Mouse (Mus musculus): Measurements from ENCODE around the gene Vwce. TPM values are rescaled to one million over a fixed set of nuclear protein-coding genes. Genes with fewer than 3 reads are reported as not detected.

Vwce gene
- total RNA-seq, 1 experiment from 2014 or later: 0.43 TPM

- no peak for DNase-seq
These were observed 57.6 kb downstream of the Vwce start for GRCm38 (mm10) chr19:10691660-10692059.

GRCm38 (mm10) chr19:10692361-10692760, 58.3 kb downstream of the Vwce start:
- no peak for DNase-seq

DNA sequence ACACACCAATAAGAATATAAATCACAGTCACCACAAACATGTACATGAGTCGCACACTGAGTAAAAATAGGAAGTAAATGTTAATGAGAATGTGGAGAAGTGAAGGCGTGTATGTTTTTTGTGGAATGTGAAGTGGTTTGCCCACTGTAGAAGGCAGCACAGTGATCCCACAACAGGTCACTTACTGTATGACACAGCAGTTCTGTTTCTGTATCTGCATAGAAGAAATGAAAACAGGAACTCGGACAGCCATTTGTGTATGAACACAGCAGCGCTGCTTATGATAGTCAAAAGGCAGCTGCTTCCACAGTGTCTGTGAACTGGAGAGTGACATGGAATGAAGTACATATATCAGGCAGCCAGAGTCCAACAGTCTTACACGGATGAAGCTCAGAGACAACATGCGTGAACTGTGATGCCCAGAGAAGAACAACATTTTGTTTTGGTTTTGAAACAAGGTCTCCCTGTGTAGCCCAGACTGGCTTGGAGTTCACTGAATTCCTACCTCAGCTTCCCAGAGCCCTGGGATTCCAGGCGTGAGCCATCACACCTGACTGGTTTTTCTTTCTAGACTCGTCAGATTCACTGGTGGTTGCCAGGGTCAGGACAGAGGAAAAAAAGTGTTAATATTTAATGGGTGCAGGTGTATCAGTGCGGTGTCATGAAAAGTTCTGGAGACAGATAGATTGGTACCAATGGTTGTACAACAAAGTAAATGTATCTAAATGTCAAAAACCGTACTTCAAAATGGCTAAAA, 60.1 kb downstream of the Vwce start:
- DNase-seq: no peak

DNA sequence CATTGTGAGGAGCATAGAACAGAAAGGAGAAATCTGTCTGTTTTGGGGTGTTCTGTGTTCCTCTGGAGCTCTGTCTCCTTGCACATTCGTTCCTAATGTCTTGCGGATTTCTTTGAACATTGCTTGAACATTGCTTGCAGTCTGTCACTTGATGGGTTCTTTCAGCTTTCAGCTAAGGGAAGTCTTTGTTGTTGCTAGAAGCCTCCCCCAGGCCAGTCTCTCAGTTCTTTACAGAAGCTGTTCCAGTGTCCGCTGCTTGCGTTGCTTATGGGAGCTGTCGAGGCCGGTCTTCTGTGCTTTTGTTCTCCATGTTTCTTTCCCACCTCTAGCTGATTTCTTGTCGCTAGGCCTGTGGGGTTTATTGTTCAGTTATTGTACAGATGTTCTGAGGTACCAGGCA, 61.8 kb downstream of the Vwce start:
- no peak for DNase-seq

DNA sequence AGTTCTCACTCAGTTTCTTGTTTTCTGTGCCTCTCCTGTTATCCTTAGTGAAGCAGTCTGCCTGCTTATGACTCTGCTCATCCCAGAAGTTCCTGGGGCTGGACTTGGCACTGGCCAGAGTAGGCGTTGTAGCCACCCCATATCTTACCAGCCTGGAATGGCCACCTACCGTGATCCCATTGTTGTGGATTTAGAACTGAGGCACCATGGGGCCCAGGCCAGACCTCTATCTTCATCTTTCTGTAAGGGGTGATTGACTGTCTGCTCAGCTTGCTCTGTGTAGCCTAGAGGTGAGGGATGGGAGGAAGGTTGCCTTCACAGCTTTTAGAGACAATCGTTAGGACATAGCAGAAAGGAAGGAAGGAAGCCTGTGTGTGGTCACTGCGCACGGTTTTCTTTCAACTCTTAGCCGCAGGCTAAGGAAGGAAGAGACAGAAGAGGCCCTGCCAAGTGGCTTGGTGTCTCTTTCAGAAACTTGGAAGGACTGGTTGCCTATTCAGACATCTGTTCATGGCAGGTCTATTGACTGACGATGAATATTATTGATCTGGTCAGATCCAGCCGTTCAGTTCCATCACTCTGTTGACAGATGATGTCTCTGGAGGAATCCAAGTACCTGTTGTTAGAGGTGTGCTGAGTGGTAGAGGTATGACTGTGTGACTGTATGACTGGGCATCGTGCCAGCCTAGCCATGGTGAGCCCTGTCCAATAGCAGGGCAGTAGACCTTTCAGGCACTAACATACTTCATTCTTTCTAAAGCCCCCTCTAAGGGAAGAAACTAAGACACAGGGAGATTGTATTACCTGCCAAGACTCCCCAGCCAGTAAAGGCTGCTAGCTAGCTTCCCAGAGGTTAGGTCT, 64.3 kb downstream of the Vwce start:
- DNase-seq: no peak

DNA sequence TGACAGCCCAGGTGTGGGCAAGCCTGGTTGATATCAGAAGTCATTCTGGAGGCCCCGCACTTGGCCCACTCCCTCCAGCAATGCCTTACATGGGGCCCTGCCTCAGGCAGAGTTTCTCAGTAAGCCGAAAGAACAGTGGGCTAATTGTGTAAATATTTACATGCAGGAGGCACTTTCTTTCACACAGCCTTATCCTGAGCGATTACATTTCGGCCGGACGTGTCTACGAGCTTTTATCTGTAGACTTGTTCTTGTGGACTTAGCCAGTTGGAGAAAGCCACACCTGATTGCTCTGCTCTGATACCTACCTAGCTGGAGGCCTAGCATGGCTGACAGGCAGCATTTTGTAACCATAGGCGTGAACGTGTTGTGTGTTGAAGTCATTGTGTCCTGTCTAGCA, 65.8 kb downstream of the Vwce start:
- no peak for DNase-seq

GRCm38 (mm10) chr19:10701013-10701726, 67.2 kb downstream of the Vwce start:
- no peak for DNase-seq

GRCm38 (mm10) chr19:10702125-10702524, 68.1 kb downstream of the Vwce start:
- no peak for DNase-seq

GRCm38 (mm10) chr19:10703470-10703869, 69.5 kb downstream of the Vwce start:
- DNase-seq: no peak

- no peak for DNase-seq
These were observed 73.3 kb downstream of the Vwce start for GRCm38 (mm10) chr19:10707087-10707875.

- DNase-seq: no peak
These were observed 73.9 kb downstream of the Vwce start for GRCm38 (mm10) chr19:10707881-10708280.

DNA sequence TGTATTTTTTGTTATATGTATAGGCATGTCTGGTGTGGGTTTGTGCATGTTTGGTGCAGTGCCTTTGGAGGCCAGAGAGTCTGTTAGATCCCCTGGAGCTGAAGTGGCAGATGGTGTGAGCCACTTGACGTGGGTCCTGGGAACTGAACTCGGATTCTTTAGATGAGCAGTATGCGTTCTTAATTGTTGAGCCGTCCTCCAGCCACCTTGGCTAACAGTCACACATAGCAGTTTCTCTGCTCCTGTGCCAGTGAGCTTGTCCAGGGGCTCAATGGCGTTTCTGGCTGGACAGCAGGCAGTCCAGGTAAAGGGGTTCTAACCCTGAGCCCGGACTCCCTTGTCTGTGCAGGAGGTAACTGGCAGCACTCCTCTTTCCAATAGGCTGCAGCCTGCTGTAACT, 74.9 kb downstream of the Vwce start:
- DNase-seq: no peak

DNA sequence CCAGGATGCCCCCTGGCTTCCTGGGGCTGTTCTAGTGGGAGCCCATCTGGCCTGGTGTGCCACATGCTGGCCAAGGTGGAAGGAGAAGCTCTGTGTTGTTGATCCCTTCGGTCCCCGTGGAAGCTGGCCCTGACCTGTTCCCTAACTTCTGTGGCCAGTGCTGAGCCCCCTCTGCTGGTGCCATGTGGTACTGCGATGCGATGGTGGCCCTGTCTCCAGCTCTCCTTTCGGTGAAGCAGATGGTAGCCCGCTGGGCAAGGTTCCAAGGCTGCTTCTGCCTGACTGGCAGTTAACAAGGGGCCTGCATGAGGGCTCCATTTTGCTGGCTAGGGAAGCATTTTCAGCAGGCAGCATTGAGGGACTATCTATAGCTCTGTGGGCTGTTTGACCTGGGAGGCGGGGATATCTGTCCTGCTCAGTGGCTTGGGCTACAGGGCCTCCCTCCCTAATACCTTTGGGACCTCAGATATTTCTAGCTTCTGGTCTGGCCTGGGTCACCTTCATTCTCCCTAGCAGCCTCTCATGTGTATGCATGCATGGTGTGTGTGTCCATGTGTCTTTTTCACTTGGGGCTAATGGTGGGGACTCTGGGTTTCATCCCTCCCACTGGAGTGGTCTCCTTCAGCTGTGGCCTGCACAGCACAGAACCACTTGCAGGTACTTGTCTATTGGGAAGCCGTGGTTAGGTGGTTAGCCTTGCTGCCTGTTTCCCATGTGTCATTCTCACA, 75.5 kb downstream of the Vwce start:
- DNase-seq: peak; percentile 93

DNA sequence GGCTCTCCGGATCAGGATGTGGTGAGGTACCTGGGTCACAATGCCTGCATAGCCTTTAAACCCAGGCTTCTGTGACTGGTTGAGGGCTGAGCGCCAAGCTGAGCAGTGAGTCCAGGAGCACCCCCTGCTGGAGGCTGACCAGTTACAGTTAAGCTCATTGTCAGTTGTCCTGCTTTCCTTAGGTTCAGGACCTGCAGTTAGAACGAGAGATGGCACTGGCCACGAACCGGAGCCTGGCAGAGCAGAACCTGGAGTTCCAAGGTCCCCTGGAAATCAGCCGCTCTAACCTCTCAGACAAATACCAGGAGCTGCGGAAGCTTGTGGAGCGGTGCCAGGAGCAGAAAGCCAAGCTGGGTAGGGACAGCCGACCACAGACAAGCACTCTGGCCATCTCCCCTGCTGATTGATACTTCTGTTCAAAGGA, 76.1 kb downstream of the Vwce start:
- peak; percentile 62 for DNase-seq

DNA sequence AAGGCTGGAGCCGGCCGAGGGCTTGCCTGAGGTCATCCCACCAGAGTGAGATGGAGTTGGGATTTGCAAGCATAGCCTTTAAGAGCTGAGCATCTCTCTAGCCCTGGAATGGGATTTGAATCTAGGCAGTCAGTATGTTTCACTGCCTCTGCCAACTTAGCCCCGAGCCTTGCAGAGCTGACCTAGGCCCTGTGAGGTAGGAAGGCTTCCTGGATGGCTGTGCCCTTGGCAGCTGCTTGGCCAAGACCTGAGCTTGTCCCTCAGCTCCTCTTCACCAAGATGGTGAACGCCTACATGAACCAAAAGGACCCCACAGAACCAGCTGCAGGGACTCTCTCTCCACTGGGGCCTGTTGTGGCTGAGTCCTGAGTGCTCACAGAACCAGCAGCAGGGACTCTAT, 76.7 kb downstream of the Vwce start:
- no peak for DNase-seq

DNA sequence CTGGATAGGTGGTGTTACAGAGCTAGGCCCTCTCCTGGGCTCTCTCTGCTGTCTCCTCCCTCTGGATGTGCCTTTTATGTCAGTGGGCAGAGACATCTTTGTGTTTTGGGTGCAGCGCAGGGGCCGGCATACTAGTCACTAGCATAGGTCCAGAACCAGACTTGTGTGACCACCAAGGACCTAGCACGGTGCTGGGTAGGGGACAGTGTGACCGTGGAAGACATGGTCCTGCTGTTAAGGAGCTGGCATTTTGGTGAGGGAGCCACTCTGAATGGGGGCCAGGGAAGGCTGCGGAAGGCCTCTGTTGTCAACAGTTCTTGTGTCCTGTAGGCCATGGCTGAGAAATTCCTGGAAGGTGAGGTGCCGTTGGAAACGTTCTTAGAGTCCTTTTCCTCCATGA, 78.2 kb downstream of the Vwce start:
- DNase-seq: no peak

DNA sequence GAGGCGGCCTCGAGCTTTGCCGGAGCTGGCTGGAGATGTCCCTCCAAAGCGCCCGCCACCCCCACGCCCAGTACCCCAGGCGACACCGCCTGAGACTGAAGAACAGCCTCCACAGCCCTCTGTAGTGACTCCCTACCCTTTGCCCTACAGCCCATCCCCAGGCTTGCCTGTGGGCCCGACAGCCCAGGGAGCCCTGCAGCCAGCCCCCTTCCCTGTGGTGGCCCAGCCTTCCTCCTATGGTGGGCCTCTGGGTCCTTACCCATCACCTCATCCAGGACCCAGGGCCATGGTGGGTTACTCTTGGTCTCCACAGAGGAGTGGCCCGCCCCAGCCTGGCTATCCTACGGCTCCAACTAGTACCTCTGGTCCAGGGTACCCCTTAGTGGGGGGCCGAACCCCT, 78.6 kb downstream of the Vwce start:
- no peak for DNase-seq

DNA sequence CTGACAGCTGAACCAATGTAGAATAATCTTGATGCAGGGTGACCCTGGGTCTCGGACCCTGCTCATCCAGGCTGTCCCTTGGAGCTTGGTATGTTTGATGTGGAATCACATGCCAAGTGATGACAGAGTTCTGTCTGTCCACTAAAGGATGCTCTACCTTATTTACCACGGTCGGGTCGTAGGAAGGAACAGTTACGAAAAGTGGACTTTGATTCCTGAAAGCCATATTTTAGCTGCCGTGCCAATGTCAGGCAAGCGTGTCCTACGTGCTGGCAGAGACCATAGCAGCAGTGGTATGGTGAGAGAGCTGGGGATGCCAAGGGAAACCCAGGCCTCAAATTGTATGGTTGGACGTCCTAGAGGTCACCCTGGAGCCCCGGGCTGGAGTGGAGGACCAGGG, 79.5 kb downstream of the Vwce start:
- DNase-seq: no peak

DNA sequence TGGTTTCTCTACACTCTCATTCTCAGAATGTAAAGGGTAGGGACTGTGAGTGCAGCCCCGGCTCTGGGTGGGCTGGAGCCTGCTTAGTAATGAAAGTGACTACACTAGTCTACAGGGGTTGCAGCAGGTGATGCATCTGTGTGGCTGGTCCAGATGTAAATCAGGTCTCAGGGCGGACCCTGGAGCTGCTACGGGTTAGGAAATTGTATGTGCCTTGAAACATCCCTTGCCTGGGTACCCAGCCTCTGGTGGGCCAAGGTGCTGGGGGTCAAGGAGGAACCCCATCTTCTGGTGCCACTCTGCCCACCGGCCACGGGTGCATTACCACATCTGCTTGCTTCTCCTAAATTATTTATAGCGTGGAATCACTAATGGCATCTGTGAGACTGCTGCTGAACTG, 80.2 kb downstream of the Vwce start:
- no peak for DNase-seq

- DNase-seq: peak; percentile 76
These were observed 80.9 kb downstream of the Vwce start for GRCm38 (mm10) chr19:10714682-10715475.

- DNase-seq: no peak
These were observed 81.5 kb downstream of the Vwce start for GRCm38 (mm10) chr19:10715476-10715875.

Data from adrenal gland, postnatal 25 days (tissue).